Mouse (Mus musculus) kidney, adult 2 months (tissue): ENCODE data around the gene Wwox. TPM values are rescaled to one million over a fixed set of nuclear protein-coding genes. Genes with fewer than 3 reads are reported as not detected.
A peak's percentile ranks its signal among the peaks of the same experiment; 100 is the strongest.

Experiments used
- DNase-seq: peaks from one replicate; pipeline ENCODE4 v3.0.0; 2021
- H3K27ac ChIP-seq: fragments of 200-500 bp; 2 replicates; pipeline ENCODE4 v1.5.1; 2012; ENCODE audit warnings: low read depth, low read length, control low read depth, inconsistent platforms; ENCODE audit not compliant: insufficient read depth
- H3K27me3 ChIP-seq: fragments of 200-500 bp; replicated peaks from 2 replicates; pipeline ENCODE4 v1.6.1; 2012; ENCODE audit warnings: mild to moderate bottlenecking, moderate library complexity, low read length, inconsistent platforms; ENCODE audit not compliant: control insufficient read depth, insufficient read depth
- H3K36me3 ChIP-seq: fragments of 200-500 bp; 2 replicates; pipeline ENCODE4 v1.6.1; 2012; ENCODE audit warnings: mild to moderate bottlenecking, moderate library complexity, low read length, inconsistent platforms; ENCODE audit not compliant: control insufficient read depth, insufficient read depth
- H3K4me1 ChIP-seq: fragments of 200-500 bp; 2 replicates; pipeline ENCODE4 v1.6.1; 2011; ENCODE audit warnings: low read length; ENCODE audit not compliant: control insufficient read depth, insufficient read depth
- H3K4me3 ChIP-seq: fragments of 200-500 bp; 2 replicates; pipeline ENCODE4 v1.5.1; 2011; ENCODE audit warnings: mild to moderate bottlenecking, low read depth, low read length, control low read depth; ENCODE audit not compliant: insufficient read depth
- CTCF ChIP-seq: fragments of 200-500 bp; conservative IDR thresholded peaks from 2 replicates; pipeline ENCODE4 v1.5.1; 2011; ENCODE audit warnings: low read depth, mild to moderate bottlenecking, control low read depth, low read length, moderate library complexity, mixed read lengths; ENCODE audit not compliant: insufficient read depth, insufficient read length
- POLR2A ChIP-seq: fragments of 200-500 bp; IDR thresholded peaks from one replicate; pipeline ENCODE4 v1.6.1; 2011; ENCODE audit warnings: low read depth, low read length, control low read depth
- WGBS: fragments of 180-500 bp; shearing (Covaris S2); methylation state at CpG from one replicate; pipeline ENCODE4 v1.1.7; 2018; 5-methylcytosine and 5-hydroxymethylcytosine counted together
- polyA plus RNA-seq: library from polyadenylated mRNA; depleted of rRNA; stranded (reverse); fragments of >200 nt; gene quantifications from 2 replicates; pipeline ENCODE4 v1.2.3, GENCODE M21; 2012

The Wwox gene
- polyA plus RNA-seq, 1 experiment: 15.3 TPM

GRCm38 (mm10) chr8:114561191-114561590, 121.7 kb downstream of the Wwox start:
- Histone ChIP-seq H3K27ac (no peak overlapping the region), H3K36me3 (no peaks in the 10 kb centered on the region), H3K4me3 (no peak overlapping the region), H3K27me3 (no peaks in the 10 kb centered on the region), H3K4me1 (peaks cover 14% of the 10 kb centered on the region)
- no peak for TF ChIP-seq POLR2A
- 0 out of 2 replicates have a peak, but pooled peaks have one; percentile 1 for TF ChIP-seq CTCF
- 62% methylated on average over 8 of the region's 8 CpGs for WGBS
- peak; percentile 34 for DNase-seq

GRCm38 (mm10) chr8:114562486-114562885, 123.0 kb downstream of the Wwox start:
- Histone ChIP-seq H3K4me1 (peaks cover 14% of the 10 kb centered on the region), H3K36me3 (no peaks in the 10 kb centered on the region), H3K27ac (no peak overlapping the region), H3K4me3 (no peak overlapping the region), H3K27me3 (no peaks in the 10 kb centered on the region)
- TF ChIP-seq POLR2A: no peak
- no peak for TF ChIP-seq CTCF
- no peak for DNase-seq
- 95% methylated on average over 13 of the region's 13 CpGs for WGBS

GRCm38 (mm10) chr8:114563361-114563760, 123.9 kb downstream of the Wwox start:
- Histone ChIP-seq H3K27ac (no peak overlapping the region), H3K36me3 (no peaks in the 10 kb centered on the region), H3K27me3 (no peaks in the 10 kb centered on the region), H3K4me1 (peaks cover 18% of the 10 kb centered on the region), H3K4me3 (no peak overlapping the region)
- TF ChIP-seq POLR2A (no peak), CTCF (no peak)
- WGBS: 89% methylated on average over 7 of the region's 7 CpGs
- DNase-seq: no peak

- Histone ChIP-seq H3K4me1 (peaks cover 18% of the 10 kb centered on the region), H3K36me3 (no peaks in the 10 kb centered on the region), H3K4me3 (no peak overlapping the region), H3K27me3 (no peaks in the 10 kb centered on the region), H3K27ac (peak overlapping the region; percentile 62)
- peak; percentile 86 for DNase-seq
- TF ChIP-seq POLR2A (no peak), CTCF (no peak)
- WGBS: 50% methylated on average over 6 of the region's 6 CpGs
Measured at GRCm38 (mm10) chr8:114564036-114564435, 124.6 kb downstream of the Wwox start.

- WGBS: 28% methylated on average over 16 of the region's 16 CpGs
- TF ChIP-seq CTCF: no peak
- no peak for TF ChIP-seq POLR2A
Measured at GRCm38 (mm10) chr8:114568531-114569166, 129.2 kb downstream of the Wwox start.

GRCm38 (mm10) chr8:114573014-114573746, 133.7 kb downstream of the Wwox start:
- no peak for TF ChIP-seq CTCF
- Histone ChIP-seq H3K4me1 (peaks cover 3% of the 10 kb centered on the region), H3K27me3 (no peaks in the 10 kb centered on the region)

More at GRCm38 (mm10) chr8:114568531-114569166, 129.2 kb downstream of the Wwox start:
- no peaks in the 10 kb centered on the region for H3K27me3 ChIP-seq
- no peaks in the 10 kb centered on the region for H3K36me3 ChIP-seq
- peaks cover 13% of the 10 kb centered on the region for H3K4me1 ChIP-seq
- H3K27ac ChIP-seq: peak overlapping the region; percentile 67
- no peak overlapping the region for H3K4me3 ChIP-seq
- DNase-seq: peak; percentile 88

GRCm38 (mm10) chr8:114573747-114574093, 134.3 kb downstream of the Wwox start:
- no peak for DNase-seq
- H3K36me3 ChIP-seq: no peaks in the 10 kb centered on the region
- H3K4me3 ChIP-seq: no peak overlapping the region
- no peak overlapping the region for H3K27ac ChIP-seq
- WGBS: 86% methylated on average over 8 of the region's 8 CpGs
- TF ChIP-seq CTCF (no peak), POLR2A (no peak)
- no peaks in the 10 kb centered on the region for H3K4me1 ChIP-seq
- H3K27me3 ChIP-seq: no peaks in the 10 kb centered on the region

More at GRCm38 (mm10) chr8:114573014-114573746, 133.7 kb downstream of the Wwox start:
- H3K27ac ChIP-seq: no peak overlapping the region
- H3K4me3 ChIP-seq: no peak overlapping the region
- no peaks in the 10 kb centered on the region for H3K36me3 ChIP-seq
- 74% methylated on average over 4 of the region's 4 CpGs for WGBS
- no peak for DNase-seq
